Mouse (Mus musculus) B cell, adult (primary cell): ENCODE data around the gene Mbd5. TPM values are rescaled to one million over a fixed set of nuclear protein-coding genes. Genes with fewer than 3 reads are reported as not detected.

Experiments
- total RNA-seq: library from RNA; stranded (reverse); gene quantifications from 4 replicates; pipeline ENCODE4 v1.2.4, GENCODE M21; 2023; ENCODE audit not compliant: inconsistent age

The Mbd5 gene
- total RNA-seq = 54.1 to 61.5 TPM (median 55.7 TPM) in 4 replicates

DNA sequence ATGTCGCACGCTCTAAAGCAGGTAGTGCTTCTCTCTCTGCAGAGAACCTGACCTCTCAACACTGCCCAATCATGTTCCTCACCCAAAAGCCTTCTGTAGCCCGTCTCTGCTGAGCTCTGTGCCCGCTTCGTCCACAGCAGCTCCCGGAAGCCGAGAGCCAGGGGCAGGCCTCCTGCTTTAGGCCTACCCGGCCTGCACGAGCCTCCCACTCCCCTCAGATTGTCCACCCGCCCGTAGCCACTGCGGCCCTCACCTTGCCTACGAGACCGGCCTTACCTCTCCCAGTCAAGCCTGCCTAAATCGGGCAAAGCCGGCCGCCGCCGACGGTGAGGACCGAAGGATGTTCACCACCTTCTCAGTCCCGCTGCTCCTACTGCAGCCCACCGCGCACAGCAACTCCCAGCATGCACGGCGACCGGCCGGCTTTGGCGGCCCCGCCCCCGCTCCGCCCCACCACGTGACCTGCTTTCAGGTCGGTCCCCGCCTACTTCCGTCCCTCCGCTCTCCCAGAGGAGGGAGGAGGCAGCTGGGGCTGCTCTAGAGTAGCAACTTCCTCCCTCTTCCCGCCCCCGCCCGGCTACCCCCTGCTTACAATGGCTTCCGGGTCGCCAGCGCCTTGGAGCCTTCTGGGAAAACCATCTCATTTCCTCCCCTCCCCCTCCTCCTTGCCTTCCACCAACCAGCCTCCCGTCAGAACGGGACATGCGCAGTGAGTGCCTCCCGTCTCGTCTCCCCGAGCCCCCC is at the start of gene Mbd5:
Gene Mbd5, plus strand, starts transcription at position 668 of the 744 bp plus-strand sequence.

DNA sequence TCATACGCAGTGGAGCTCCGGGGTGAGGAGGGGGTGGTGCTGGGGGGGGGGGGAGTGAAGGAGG is 776 bp downstream of the Mbd5 start, which contains the start of gene Orc4:
Gene Orc4, minus strand, starts transcription at position 26 of the 64 bp plus-strand sequence.

Other genes starting within 250 kb of the Mbd5 start
- 1.9 to 2.4 TPM (median 2.1 TPM) in 4 replicates for gene Acvr2a, start 135.4 kb upstream of the Mbd5 start, total RNA-seq
- gene Orc4, start 769 bp downstream of the Mbd5 start, total RNA-seq = 72.2 to 95.7 TPM (median 81.8 TPM) in 4 replicates